Mouse (Mus musculus) lung, postnatal 0 days (tissue): ENCODE data around the gene Dapk2.

Experiments
- CTCF ChIP-seq: IDR thresholded peaks from 2 replicates; pipeline ENCODE4 v1.5.1; 2016; ENCODE audit warnings: antibody characterized with exemption, mild to moderate bottlenecking
- EP300 ChIP-seq: IDR thresholded peaks from 2 replicates; pipeline ENCODE4 v1.6.1; 2016; ENCODE audit warnings: antibody characterized with exemption, mild to moderate bottlenecking, control low read depth

- no peak for TF ChIP-seq CTCF
- TF ChIP-seq EP300, result no peak
Measured at GRCm38 (mm10) chr9:66182679-66182993, 24.6 kb downstream of the Dapk2 start.
